Mouse (Mus musculus): ENCODE measurements around the gene Plekhj1.

Gene Plekhj1

DNA sequence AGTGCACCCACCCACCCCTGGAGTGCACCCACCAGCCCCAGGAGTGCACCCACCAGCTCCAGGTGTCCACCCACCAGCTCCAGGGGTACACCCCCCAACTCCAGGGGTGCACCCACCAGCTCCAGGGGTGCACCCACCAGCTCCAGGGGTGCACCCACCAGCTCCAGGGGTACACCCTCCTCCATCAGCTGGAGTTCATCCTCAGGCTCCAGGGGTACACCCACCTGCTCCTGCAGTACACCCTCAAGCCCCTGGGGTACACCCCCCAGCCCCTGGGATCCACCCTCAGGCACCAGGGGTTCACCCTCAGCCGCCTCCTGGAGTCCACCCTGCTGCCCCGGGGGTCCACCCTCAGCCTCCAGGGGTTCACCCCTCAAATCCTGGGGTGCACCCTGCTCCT is 5.9 kb upstream of the Plekhj1 start:
- no peak for DNase-seq

DNA sequence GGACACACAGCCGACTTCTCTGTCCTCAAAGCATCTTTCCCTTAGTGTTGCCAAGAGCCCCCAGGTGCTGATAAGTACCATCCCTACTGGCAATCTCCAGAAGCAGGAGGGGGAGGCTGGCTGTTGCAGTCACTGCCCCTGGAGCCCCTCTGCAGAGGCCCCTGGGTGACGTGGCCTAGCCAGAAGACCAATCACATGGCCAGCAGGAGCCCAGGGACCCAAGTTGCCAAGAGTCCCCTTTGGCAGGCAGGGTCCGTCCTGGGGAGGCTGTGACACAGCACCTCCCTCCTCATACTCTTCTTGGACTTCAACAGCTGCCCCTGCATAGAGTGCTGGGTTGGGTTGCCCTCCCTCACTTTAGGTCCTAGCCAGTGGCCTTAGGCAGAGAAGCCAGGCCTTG is 4.6 kb upstream of the Plekhj1 start:
- DNase-seq = no peak

DNA sequence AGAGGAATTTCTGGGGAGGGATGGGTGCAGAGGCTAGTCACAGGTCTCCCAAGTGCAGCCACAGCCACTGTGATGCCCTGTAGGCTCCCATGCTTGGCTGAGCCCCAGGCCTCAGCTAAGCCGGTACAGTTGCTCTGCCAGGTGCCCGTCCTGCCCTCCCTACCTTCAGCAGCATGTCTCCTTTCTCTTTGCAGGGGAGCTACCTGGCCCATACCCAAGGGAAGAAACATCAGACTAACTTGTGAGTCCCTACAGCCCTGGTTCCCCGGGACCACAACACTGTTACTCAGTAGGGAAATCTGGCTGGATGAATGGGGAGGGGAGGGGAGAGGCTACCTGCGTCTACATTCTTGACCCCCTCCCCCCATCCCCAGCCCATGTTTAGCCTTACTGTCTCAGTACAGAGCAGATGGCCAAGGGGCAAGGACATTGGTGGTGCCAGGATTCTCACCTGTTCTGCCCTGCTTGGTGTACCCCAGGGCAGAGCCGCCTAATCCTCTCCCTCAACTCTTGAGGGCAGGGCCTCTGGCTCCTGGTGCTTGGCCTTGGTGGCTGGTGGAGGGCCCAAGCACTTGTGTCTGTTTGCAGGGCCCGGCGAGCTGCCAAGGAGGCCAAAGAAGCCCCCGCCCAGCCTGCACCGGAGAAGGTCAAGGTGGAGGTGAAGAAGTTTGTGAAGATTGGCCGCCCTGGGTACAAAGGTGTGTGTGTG is 3.9 kb upstream of the Plekhj1 start:
- DNase-seq = no peak

DNA sequence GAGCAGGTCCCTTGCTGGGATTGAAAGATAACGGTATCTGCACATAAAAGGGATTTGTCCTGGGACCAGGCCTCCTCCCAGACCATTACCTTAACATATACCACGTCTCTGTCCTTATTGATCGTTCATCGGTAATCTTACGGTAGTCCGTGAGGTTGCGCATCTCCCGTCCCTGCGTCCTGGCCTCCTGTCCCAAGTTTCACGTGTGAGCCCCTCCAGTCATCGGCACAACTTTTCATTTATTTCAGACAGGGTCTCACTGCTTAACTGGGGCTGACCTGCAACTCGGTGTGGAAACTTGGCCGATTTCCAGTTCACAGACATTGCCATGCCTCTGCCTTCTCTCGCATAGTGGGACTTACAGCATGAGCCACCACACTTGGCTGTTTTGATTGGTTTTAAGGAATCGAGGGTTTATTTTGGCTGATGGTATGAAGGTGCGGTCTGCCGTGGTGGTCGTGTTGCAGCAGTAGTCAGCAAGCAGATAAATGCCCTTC is 692 bp upstream of the Plekhj1 start:
- no peak for DNase-seq

DNA sequence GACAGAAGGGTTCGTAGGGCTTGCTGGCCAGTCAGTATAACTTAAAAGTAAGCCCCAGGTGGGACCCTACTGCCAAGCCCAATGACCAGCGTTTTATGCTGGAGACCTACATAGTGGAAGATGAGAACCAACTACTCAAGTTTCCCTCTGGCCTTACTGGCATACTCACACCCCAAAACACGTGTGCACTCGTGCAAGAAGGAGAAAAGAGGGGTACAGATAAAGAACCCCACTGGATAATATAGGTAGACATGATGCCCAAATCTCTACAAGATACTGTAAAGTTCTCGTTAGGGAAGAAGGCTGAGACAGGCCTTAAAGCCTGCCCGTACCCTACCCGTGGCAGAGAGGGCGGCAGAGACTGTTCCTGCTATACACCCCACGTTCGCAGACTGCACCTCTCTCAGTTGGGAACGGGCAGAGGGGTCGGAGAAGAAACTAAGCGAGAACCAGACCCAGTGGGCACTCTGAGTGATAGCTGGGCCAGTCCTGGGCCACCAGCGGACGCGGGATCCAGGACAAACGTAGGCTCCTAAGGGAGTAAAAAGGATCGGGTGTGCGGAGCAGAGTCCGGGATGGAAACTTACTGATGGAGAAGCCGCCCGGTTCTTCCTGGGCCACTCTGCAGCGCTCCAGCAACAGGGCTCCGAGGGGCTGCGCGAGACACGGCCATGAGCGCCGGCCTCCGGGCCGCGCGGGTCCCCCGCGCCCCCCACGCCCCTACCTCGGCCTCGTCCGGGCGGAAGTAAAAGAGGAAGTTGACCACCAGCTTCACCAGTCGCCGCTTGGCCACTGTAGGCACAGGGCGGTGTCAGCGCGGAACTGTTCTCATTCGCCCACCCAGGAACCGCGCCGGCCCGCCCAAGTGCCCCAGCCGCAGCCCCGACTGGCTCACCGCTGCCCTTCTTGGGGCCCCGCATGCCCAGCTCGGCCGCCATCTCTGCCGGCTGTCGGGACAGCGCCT is 958 bp downstream of the Plekhj1 start:
- DNase-seq = peak in 1 of 2 experiments; percentile 91

DNA sequence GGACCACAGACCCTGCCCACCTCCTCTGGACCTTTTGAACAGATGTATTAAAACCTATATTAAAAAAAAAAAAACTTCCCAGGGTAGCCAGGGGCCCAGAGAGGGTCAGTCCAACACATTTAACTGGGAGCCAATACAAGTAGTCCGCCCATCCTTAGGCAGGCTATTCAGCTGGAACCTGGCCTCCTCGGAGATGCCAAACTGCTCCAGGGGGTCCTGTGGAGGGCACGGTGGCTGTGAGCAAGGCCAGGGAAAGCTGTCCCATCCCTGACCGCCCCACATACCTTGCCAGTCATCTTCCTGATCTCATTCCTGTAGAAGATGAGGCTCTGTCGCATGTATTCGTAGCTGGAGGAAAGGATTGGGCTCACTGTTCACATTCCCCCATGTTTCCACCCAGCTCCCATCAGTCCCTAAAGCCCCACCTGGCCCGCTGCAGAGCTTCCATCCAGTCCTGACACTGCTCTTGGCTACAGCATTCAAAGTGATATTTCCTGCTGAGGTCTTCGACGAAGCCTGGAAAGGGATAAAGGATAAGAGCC is 2.0 kb downstream of the Plekhj1 start:
- no peak for DNase-seq

DNA sequence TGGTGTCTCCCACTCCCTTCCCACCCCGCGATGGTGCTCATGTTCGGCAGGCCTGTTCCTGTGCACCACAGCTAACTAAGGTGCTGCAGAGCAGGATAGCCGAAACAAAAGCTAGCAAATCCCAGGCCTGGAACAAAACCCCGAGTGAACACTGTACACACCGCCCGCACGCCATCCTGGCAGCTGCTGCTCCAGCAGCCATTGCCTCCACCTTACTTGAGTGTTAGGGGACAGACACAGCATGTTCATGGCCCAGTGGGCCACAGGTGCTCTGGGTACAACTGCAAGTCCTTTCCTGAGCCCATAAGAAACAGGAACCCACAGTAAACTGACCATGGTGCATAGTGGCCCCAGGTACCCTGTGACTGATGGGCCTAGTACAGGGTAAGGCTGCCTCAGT is 3.7 kb downstream of the Plekhj1 start:
- no peak for DNase-seq

DNA sequence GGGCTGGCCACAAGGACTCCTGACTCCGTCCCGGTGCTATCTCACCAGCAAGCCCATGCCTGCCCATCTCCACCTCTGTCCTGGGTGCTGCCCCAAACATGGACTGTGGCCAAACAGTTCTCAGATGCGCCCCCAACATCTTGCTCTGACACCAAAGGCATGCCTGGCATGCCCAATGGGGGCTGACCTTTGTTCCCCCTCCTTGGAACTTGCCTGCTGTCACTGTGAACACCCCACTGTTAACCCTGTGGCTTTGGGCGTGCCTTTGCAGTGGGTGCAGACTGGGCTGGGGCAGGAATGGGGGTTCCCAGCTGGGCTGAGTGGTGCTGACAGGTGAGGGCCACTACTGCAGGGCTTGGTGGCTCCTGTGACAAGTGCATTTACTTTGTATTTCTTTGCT is 4.6 kb downstream of the Plekhj1 start:
- no peak for DNase-seq

DNA sequence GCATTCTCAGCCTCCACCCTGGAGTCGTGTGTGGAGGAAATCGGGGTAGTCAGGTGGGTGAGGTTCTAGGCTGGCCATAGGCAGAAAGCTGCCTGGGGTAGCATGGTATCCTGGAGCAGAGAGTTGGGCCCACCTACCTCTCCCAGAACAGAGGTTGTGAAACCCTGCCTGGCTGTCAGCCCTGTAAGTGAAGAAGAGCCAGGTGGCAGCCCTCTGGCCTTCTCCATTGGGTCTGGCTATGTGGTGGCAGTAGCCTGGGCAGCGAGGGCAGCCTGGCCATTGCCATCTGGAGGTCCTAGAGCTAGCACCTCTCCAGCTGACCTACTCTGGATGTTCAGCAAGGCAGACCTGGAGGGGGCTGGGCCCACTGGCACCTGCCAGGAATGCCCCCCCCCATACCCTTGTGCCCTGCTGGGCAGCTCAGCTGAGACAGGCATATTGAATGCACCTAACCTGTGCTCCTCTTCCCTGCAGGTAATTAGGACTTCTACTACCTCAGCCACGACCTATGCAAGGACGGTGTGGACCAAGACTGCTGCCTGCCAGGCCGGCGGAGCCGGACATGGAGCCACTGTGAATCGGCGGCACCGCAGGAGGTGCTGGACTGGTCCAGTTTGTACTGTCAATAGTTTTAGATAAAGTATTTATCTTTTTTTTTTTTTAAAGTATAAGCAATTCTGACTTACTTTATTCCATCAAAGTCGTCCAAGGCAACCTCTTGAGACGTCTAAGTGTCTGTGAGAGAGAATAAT is 5.2 kb downstream of the Plekhj1 start:
- no peak for DNase-seq

DNA sequence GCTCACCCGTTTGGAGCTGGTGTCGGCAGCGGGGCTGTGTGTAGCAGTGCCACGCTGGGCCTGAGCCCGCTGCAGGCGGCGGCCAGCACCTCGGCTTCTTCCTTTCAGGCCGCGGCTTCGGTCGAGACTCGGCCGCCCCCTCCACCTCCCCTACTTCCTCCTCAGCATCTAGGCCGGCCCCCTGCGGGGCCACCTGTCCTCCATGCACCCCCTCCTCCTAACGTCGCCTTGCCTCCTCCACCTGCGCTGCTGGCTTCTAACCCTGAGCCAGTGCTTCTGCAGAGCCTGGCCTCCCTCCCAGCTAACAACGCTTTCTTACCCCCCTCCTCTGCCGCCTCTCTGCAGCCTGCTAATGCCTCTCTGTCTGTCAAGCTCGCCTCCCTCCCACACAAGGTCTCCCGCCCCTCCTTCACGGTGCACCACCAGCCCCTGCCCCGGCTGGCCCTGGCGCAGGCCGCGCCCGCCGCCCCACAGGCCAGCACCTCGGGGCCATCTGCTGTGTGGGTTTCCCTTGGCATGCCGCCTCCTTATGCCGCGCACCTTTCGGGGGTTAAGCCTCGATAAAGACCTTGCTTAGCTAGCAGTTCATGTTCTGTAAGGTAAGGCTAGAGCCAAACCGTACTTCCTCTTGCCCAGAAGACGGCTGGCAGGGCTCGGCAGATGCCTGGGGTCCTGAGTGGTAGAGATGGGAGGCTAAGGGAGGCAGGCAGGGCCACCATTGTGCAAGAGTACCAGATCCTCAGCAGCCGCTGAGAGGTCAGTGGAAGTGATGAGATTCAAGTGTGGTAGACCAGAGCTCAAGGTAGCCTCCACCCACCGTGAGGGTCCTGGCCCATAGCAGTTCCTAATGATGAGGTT is 6.0 kb downstream of the Plekhj1 start:
- DNase-seq = peak in 1 of 2 experiments; percentile 45

DNA sequence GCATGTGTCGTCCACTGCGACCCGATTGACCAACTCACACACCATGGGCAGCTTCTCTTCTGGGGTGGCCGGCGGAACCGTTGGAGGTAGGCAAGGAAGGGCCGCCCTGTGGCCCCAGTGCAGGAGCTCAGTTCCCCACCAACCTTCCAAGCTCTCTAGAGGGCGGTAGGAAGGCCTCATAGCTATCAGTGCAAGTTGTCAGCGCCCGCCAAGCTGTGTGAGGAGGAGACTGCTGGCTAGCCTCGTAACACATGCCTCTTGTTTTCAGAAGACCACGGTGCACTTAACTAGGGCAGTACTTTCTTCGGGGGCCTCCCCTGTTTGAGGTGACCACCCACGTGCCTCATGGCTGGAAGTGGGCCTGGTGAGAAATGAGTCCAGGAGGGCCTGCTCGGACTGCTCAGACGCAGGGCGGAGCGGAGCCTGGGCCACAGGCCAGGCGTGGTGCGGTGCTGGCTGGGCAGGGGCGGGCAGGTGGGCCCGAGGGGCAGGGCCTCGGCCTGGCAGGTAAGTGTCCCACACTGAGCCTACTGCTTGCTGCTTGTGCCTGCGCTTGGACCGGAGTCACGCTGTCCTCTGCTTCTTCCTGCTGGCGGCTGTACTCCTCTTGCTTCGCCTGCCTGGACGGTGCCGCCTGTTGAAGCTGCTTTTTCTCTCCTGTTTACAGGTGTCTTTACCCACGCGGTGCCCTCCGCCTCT is 6.8 kb downstream of the Plekhj1 start:
- peak in 1 of 2 experiments; percentile 39 for DNase-seq

DNA sequence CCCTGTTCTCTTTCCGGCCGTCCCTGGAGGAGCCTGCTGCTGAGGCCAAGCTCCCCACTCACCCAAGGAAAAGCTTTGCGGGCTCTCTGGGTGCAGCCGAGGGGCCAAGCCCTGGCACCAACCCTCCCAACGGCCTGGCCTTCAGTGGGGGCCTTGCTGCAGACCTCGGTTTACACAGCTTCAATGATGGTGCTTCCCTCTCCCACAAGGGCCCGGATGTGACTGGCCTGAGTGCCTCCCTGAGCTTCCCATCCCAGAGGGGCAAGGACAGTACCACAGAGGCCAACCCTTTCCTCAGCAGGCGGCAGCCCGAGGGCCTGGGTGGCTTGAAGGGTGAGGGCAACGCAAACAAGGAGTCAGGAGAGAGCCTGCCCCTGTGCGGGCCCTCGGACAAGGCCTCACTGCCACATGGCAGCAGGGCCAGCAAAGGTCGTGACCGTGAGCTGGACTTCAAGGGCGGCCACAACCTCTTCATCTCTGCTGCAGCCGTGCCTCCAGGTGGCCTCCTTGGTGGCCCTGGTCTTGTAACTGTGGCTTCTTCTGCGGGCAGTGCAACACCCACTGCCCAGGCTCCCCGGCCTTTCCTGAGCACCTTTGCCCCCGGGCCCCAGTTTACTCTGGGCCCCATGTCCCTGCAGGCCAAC is 7.5 kb downstream of the Plekhj1 start:
- DNase-seq = no peak

DNA sequence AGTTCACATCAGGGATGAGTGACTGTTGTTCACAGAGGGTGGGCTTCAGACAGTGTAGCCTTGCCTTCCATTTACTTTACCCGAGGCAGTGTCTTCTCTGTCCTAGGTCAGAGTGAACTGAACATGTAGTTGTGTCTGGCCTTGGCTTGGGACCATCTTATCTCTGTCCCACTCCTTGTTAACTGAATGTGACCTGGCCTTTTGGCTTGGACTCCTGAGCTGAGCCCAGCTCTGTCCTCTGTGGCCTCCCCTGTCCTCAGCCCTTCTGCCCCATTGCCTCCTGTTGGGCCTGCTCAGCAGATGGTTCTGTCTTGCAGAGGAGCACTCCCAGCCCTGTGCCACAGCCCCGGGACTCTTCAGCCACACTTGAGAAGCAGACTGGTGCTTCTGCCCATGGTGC is 10.9 kb downstream of the Plekhj1 start:
- DNase-seq = no peak

DNA sequence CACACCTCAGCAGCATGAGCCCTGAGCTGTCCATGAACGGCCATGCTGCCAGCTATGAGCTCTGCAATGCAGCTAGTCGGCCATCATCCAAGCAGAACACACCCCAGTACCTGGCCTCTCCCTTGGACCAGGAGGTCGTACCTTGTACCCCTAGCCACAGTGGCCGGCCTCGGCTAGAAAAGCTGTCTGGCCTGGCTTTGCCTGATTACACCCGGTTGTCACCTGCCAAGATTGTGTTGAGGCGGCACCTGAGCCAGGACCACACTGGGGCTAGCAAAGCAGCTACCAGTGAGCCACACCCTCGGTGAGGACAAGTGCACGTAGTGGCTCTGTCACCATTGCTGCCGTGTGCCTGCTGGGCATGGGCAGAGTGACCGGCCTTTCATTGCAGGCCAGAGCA is 12.5 kb downstream of the Plekhj1 start:
- DNase-seq = no peak

DNA sequence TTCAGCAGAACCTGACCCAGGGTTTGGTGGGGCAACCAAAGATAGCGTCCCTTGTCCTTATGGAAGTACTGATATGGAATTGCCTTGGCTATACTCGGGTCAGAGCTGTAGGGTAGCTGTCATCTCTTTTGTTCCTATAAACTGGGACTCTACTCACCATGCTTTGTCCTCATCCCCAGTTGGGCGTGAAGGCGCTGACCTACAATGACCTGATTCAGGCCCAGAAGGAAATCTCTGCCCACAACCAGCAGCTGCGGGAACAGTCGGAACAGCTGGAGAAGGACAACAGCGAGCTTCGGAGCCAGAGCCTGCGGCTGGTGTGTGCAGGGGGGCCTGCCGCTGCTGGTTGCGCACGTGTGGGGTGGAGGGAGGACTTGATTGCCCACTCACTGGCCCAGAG is 13.6 kb downstream of the Plekhj1 start:
- no peak for DNase-seq

DNA sequence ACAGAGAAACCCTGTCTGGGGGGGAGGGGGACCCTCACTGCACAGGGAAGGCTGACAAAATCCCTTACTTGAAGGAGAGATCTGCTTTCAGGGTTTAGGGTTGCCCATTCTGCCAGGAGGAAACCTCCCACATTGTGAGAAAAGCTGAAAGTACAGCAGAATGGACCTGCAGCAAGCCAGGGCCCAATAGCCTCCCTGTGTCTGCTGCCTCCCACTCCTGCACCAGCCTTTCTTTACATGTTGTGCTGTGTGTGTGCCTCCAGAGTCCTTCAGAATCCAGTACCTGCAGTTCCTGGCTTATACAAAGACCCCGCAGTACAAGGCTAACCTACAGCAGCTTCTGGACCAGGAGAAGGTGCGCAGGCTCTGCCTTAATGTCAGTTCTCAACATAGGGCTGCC is 14.1 kb downstream of the Plekhj1 start:
- no peak for DNase-seq

DNA sequence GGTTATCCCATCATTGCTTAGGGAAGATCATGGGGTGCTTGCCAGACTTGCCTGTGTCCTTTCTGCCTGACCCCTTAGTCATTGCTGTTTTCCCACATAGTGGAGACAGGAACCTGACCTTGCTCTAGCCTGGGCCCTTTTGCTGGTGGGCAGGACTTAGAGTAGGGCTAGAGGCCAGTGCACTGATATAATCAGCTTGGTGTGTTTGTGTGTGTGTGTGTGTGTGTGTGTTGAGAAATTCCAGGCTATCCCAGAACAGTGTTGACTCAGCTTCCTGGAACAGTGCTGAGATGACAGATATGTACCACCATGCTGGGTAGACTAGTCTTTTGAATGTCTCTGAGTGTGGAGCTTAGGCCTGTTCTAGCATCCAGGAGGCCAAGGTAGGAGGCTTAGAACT is 18.9 kb downstream of the Plekhj1 start:
- DNase-seq = no peak

DNA sequence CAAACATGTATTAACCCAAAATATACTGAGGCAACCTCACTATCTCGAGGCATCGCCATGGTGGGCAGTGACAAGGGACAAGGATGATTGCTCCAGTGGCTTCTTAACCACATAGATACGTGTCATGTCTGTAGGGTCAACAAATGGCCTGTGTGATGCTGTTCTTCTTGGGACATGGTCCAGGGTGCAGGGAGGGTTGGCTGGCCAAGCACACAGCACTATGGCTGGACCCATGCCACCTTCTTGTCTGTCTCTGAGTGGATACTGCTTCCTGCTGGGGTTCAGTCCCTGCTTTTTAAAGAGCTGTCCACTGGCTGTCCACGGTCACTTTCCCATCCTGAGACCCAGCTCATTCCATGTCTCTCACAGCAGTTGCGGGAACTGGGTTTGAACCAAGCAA is 21.3 kb downstream of the Plekhj1 start:
- no peak for DNase-seq

DNA sequence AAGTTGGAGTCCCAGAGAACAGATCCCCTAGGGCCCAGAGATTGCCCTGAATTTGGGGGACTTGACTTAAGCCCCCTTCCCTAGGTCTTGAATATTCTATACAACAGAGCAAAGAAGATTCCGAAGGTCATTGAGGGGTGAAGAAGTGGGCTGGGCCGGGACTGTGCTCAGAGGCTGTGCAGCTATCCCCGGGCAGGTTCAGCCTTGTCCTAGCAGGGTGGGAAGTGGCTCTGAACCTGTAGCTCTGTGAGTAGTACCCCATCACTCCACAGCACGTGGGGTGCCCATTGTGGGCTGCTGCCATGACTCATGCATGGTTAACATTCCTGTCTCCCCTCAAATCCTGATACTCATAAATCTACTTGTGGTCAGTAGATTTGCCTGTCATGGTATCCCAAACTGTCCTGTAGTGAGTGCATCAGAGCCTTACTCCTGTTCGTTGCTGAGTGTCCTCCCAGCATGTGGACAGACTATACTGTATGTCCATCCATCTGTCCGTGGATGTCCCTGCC is 22.0 kb downstream of the Plekhj1 start:
- no peak for DNase-seq

DNA sequence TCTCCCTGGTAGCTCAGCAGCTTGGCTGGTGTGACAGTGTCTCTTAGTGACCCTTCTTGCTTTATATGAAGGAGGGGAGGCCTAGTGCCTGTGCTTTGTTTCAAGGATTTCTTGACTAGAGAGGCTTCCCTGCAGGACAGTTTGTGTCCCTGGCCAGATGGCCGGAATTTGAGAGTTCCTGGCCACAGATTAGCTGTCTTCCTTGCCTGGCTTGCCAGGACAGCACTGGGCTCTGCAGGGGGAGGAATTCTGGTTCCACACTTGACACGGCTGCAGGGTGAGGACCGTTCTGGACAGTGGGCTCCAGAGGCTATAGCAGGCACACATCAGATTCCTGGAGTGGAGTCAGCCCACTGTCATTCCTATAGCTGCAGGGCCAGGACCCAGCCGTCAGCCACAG is 22.7 kb downstream of the Plekhj1 start:
- no peak for DNase-seq

DNA sequence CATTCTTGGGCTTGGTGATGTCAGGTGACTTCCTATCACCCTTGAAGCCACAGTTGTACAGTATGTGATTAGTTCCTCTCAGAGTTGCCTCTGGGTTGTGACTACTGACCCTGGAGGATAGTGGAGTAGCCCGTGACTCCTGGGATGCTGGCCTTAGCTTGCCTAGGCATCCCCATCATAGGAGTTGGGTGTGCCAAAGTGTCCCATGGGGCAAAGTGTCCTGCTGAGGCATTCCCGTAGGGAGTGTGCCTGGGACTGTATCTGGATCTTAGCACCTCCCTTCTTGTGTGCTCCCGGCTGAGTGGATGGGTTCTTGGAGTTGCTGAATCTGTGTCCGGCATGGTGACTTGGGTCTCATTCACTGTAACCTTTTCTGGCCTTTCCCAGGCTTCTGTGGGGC is 23.4 kb downstream of the Plekhj1 start:
- DNase-seq = no peak

Data from kidney, postnatal 4 days (tissue).